Comparison of ENCODE assay signal across 8 mouse cellular contexts in genomic region chr2:147738307-147738872, GRCm38 (mm10).
DNase-seq lines count a peak whose midpoint lies in the region; ATAC-seq and TF ChIP-seq lines count a peak whose summit lies in the region.

No protein-coding gene starts in this region.

- TF ChIP-seq EP300 in heart, adult 2 months (IDR thresholded peaks at IDR 0.05; ENCODE audit: insufficient read depth, low read depth, low read length): no peak

- no peaks in the 10 kb centered on the region for H3K79me2 ChIP-seq in heart, adult 2 months (replicated peaks; ENCODE audit: control insufficient read depth, insufficient read depth, low read length)

- no peak for DNase-seq in heart, adult 2 months
- no peak for DNase-seq in heart, embryonic 10.5 days (ENCODE audit: low spot score)
- DNase-seq in ES-CJ7 (ENCODE audit: low read depth, low spot score): peak; percentile 57
- peak; percentile 4 to 33 for DNase-seq in cerebellum, postnatal 36 days
- DNase-seq in heart, postnatal 36 days: peak; percentile 13 to 27
- peak; percentile 25 to 67 for DNase-seq in layer of hippocampus, postnatal 14 days (ENCODE audit: low spot score in 2 of 2)
- DNase-seq in ovary, postnatal 10 days (ENCODE audit: low spot score): no peak

- no peaks in the 10 kb centered on the region for H3K27me3 ChIP-seq in heart, adult 2 months (ENCODE audit: control insufficient read depth, insufficient read depth, low read length)
- H3K27me3 ChIP-seq in heart, embryonic 10.5 days (ENCODE audit: insufficient read depth, poor library complexity, severe bottlenecking): no peaks in the 10 kb centered on the region
- H3K27me3 ChIP-seq in midbrain, embryonic 13.5 days: no peaks in the 10 kb centered on the region

- H3K4me2 ChIP-seq in midbrain, embryonic 13.5 days (replicated peaks): no peak overlapping the region

- no peaks in the 10 kb centered on the region for H3K4me1 ChIP-seq in heart, adult 2 months (ENCODE audit: control insufficient read depth, insufficient read depth, low read length)
- no peaks in the 10 kb centered on the region for H3K4me1 ChIP-seq in heart, embryonic 10.5 days
- H3K4me1 ChIP-seq in midbrain, embryonic 13.5 days (replicated peaks): no peaks in the 10 kb centered on the region

- ATAC-seq in midbrain, embryonic 13.5 days: peak; percentile 45

- H3K4me3 ChIP-seq in heart, adult 2 months: no peak overlapping the region
- no peak overlapping the region for H3K4me3 ChIP-seq in heart, embryonic 10.5 days
- no peak overlapping the region for H3K4me3 ChIP-seq in midbrain, embryonic 13.5 days (replicated peaks)

- no peaks in the 10 kb centered on the region for H3K9me3 ChIP-seq in heart, embryonic 10.5 days
- H3K9me3 ChIP-seq in midbrain, embryonic 13.5 days: no peaks in the 10 kb centered on the region

- no peaks in the 10 kb centered on the region for H3K36me3 ChIP-seq in heart, adult 2 months (ENCODE audit: control insufficient read depth, insufficient read depth, low read length)
- H3K36me3 ChIP-seq in heart, embryonic 10.5 days: no peaks in the 10 kb centered on the region
- H3K36me3 ChIP-seq in midbrain, embryonic 13.5 days: no peaks in the 10 kb centered on the region

- H3K9ac ChIP-seq in heart, adult 2 months (ENCODE audit: low read depth, low read length): no peak overlapping the region
- no peak overlapping the region for H3K9ac ChIP-seq in midbrain, embryonic 13.5 days (replicated peaks)

- peak; percentile 89 for TF ChIP-seq CTCF in heart, adult 2 months (IDR thresholded peaks at IDR 0.05)

- 25% methylated on average over 10 of the region's 10 CpGs for WGBS in heart, adult 2 months
- 45% methylated on average over 10 of the region's 10 CpGs for WGBS in heart, embryonic 10.5 days
- 47% methylated on average over 10 of the region's 10 CpGs for WGBS in midbrain, embryonic 13.5 days

- no peak for TF ChIP-seq POLR2A in heart, adult 2 months (IDR thresholded peaks at IDR 0.05; ENCODE audit: insufficient read depth, low read depth, low read length)

- intact Hi-C loops in heart, adult 2 months (cut with DNase I): loop anchor here (1.0 to 2.0 kb wide), 2 partner anchors 305 to 418 kb away; no protein-coding TSS in a partner anchor
- intact Hi-C loops in heart, postnatal 36 days (cut with DNase I): loop anchor here (2.0 to 5.0 kb wide), 3 partner anchors 306 to 416 kb away; no protein-coding TSS in a partner anchor

- H3K27ac ChIP-seq in heart, adult 2 months: no peak overlapping the region
- H3K27ac ChIP-seq in heart, embryonic 10.5 days: no peak overlapping the region
- H3K27ac ChIP-seq in midbrain, embryonic 13.5 days: no peak overlapping the region

Comparison
In these comparisons a context has a peak if more than half of its experiments do, and no peak if none do; other contexts are left out.
1. DNase-seq: peak in ES-CJ7 (single experiment), cerebellum, postnatal 36 days (2 of 2), heart, postnatal 36 days (2 of 2) and layer of hippocampus, postnatal 14 days (2 of 2); none in heart, adult 2 months (0 of 2), heart, embryonic 10.5 days (single experiment) and ovary, postnatal 10 days (single experiment).